Mouse (Mus musculus) left cerebral cortex, adult 11 months (tissue): Measurements from ENCODE around the gene Gse1.

Experiments
- DNase-seq: peaks from one replicate; pipeline ENCODE4 v3.0.0; 2022; ENCODE audit warnings: low spot score

Gse1 gene

DNA sequence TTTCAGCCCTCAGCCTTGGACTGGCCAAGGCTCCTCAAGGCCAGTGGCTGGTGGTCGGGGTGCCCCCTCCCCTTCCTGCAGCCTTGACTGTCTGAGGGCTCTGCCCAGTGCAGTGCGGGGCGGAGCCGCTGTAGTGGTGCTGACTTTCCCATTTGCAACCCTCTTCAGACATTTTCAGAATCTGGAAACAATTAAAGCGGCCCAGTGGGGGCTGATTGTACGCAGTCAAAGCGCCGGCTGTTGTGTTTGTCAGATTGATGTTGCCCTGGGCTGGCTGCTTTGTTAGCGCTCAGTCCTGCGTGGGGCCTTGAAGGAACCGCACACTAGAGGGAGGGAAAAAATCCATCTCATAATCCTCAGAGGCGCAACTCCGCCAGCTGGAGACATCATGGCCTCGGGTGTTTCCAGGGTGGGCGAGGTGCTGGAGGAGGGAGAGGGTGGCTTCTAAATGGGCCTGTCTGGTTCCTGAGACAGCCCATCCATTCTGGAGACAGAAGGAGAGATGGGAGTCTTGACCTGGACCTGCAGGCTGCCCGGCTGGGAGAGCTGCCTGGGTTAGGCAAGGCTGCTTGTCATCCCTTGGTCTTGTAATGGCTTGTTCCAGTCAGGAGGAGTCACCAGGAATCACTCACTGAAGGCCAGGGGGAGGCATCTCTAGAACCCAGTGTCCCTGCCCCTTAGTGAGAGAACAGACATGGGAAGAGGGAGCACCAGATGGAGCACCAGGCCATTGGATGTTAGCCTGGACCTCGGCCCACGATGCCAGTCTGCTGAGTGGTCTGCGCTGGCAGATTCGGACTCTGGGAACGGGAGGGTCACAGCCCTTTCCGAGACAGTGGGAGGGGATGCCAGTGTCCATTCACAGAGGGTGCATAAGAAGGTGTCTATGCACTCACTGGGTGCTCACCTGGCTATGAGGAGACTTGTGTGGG lies 70.6 kb downstream of the Gse1 start:
- DNase-seq: no peak

DNA sequence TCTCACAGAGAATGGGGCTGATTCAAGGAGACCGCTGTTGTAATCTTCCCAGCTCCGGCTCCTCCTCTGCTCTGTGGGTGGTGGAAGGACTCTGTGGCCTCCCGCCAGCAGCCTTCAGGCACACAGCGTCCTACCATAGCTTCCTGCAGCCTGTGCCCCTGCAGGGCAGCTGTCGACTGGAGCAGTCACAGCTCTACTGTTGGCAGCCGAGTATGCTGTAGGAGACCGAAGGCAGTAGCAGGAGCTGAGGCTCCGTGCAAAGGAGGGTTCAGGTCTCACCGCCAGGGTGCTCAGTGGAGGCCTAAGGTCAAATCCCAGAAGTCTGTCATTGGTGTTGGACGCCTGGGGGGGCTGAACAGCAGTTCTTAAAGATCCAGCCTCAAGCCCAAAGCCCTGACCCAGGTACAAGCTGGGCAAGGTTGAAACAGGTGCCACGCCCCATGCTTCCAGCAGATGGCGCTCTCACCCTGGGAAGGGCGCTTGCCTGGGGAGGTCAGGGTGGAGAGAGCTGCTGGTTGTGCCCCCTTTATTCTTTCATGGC lies 72.4 kb downstream of the Gse1 start:
- DNase-seq: no peak

DNA sequence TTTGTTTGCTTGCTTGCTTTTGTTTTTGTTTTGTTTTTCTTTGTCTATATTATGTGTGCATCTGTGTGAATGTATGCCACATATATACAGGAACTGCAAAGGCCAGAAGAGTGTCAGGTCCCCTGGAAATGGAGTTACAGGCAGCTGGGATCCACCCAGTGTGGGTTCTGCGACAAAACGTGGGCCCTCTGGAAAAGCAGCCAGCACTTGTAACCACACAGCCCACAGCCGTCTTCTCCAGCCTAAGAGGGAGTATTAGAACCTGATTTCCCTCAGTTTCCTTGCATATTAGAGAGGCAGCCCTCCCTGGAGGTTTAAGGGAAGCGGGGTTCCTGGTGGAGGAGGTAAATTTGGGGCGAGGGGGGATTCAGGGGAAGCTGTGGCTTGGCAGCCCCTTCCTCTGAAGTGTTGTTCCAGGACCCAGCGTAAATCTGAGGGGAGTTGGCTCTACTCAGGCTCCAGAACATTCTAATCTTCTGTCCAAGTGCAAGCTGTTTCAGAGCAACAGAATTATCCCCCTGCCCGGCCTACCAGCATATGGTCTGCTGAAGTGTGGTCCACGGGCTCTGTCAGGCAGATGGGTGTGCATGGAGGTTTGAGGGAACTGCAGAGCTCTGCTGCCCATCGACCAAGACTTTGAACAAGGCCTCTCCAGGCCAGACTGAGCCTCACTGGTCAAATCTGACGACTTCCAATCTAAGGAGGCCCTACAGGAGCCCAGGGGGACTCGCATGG lies 74.9 kb downstream of the Gse1 start:
- DNase-seq: no peak

DNA sequence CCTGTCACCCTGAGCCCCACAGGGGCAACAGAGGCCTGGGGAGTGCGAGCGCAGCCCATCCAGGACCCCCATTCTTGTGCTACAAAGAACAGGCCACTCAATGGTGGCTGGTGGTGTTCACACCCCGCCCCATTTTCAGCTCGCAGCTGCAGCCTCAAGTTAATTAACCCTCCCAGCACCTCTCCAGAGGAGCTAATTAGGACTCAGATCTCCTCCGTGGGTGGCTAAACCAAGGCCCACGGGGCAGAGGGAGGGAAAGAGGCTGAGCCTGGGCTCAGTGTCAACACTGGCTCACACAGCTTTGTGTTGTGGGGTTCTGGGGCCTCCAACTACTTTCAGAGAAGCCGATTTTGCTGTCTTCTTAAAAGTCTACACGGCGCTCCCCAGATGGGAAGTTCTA lies 75.8 kb downstream of the Gse1 start:
- no peak for DNase-seq

DNA sequence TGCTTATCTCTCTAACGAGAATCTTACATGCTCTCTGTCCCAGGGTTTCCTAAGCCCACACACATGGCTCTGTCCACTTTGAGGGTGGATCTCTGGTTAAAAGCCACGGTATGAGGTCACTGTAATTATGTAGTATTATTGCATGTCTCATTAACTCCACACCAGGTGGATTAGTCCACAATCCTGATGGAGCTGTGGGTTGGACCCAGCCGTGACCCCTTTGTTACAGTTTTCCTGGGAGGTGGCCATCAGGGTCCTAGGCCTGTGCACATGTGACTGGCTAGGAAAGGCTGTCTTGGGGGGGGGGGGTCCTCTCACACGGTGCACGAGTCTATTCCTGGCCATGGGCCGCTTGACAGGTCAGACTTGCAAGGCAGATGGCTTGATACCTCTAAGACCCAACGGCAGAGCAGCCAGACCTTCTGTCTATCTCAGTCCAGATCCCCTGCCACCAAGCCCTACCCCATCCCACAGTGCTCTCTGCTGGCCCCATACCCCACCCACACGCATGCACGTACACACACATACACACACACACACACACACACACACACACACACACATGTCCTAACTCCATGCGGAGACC lies 77.6 kb downstream of the Gse1 start:
- no peak for DNase-seq

DNA sequence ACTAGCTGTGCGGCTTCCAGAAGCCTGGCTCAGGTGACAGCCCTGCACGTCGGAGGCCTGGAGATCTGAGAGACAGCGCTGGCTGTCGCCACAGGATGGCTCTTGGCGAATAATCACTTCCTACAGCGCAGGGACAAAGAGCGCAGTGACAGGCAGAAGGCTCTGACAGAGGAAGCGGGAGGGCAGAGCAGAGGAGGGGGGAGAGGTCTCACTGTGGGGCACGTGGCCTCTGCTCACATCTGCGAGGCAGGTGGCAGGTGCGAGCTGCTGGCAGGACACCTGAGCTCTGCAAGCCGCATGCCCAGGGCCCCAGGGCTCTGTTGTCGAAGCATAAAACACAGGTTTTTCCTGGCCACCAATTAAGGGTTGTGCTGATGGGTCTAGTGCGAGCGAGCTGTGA lies 78.8 kb downstream of the Gse1 start:
- DNase-seq: no peak

DNA sequence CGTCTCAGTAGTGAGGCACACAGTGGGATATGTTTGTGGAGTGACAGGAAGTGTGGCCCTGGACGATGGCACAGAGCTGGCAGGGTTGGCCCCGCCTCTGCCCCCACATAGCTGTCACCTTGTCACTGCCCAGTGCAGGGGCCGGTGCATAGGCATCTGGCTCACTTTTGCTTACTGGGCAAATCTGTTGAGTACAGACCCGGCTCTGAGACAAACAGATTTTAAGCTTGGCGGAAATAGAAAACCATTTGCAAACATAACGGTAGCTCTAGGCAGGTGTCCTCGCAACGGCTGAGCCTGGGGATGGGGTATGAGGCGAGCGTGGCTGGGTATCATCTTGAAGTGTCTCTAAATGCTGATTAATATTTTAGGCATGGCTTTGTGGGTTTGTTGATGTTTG lies 79.3 kb downstream of the Gse1 start:
- DNase-seq: no peak

DNA sequence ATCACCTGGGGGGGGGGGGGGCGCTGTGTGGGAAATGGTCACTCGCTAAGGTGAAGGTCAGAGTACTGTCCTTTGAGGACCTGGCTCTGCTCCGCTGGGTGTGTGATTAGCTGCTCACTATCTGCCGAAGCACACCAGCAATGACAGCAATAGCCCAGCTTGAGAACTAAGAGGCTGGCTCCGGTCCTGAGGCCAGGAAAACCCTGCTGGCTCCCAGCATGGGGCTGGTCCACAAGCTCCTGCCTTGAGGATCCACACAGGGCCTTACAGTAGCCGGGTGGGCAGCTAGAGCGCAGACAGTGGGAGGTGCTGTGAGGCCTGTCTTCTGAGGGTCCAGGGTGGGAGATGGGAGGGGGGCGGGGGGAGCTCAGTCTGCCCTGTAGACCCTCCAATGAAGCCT lies 79.9 kb downstream of the Gse1 start:
- no peak for DNase-seq

DNA sequence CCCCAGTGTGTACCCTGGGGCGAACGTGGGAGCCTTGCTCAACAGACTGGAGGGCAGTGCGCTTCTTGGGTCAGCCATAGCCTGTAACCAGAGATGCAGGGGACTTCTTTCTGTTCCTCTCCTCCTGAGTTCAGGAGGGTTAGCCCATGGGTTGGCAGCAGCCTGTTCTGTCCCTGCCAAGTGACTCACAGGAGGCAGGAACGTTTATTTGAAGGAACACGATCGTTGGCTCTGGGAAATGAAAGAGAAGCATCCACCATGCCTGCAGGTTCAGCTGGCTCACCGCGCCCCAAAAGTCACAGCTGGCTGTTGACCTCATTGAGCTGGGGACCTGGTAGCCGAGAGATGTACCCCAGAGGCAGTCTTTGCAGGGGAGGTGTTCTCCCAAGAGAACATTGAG lies 80.3 kb downstream of the Gse1 start:
- DNase-seq: no peak

DNA sequence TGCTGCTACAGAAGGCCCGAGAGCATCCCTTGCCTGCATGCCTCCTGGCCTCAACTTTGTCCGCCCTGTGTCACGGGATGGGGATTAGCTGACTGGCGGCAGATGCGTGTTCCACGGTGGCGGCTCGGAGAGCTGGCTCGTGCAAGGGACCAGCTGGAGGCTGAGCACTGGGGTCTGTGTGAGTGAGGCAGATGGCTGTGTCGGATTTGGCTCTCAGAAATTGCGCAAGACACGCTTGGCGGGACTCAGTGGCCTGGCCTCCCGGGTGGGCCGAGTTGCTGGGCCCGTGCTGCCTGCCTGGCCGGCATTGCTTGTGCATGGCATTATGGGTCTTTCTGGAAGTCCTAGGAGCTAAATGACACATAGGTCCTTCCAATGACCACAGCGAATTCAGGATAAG lies 81.1 kb downstream of the Gse1 start:
- DNase-seq: no peak

DNA sequence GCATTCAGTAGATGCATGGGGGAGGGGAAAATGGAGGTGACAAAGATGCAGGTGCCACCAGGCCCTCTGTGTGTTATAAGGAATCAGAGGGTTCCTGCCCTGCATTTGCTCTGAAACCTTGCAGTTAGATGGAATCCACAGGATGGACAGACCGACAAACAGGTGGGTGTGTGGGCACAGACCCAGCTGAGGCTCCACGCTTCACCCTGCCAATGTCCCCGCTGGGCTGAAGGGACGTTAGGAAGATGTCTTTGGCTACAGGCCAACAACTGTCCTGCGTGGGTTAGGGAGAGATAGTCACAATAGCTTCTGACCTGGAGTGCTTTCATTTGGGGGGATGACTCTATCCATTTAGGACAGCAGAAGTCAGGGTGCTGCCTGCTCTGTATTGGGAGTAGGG lies 81.8 kb downstream of the Gse1 start:
- no peak for DNase-seq

DNA sequence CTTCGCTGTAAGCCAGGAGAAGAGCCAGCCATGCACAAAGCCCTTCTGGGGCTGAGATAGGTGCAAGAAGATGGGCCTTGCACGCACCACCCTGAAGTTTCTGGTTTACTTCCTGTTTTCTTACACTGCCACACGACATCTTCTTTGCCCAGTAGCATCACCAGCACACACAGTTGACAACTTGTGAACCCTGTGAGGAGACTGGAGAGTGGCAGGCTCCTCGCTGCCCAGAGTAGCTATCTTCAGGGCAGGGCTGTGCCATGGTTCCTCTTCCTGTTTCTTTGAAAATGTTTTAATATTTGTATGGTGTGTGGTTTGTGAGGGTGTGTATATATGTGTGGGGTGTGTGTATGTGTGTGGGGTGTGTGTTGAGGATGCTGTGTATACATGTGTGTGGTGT lies 84.2 kb downstream of the Gse1 start:
- DNase-seq: no peak

DNA sequence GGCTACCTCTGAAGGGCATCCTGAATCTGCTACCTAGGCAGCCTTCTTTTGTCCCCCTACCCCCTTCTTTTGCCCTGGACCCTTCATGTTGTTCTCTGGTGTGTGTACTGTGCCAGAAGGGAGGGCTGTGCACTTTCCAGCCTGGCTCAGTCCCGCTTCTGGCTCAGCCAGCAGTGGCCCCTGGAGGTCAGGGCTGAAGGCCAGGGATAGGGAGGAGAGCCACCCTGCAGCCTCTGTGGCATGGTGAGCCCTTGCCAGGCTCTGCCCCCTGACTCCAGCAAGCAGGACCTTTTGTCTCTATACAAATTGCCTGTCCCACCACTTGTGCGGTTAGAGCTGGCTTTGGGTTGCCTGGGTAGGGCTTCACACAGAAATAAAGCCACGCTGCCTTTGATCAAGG lies 85.4 kb downstream of the Gse1 start:
- DNase-seq: no peak

DNA sequence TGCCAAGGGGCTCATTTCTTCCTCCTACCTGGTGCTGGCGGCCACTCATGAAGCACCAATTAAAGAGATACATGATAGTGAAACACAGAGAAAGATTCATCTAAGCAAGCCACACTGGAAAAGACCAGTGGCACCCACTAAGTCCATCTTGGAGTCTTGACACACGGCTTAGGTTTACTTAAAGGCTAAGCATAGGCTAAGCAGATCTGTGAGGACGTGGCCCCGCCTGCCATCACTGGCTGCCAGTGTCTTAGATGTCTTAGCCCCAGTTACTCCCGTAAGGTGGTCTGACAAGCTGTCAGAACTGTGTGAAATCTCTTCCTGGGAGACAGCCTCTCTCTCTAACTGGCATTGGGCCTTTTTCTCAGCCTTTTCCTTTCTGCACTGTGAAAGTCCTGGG lies 86.7 kb downstream of the Gse1 start:
- no peak for DNase-seq

DNA sequence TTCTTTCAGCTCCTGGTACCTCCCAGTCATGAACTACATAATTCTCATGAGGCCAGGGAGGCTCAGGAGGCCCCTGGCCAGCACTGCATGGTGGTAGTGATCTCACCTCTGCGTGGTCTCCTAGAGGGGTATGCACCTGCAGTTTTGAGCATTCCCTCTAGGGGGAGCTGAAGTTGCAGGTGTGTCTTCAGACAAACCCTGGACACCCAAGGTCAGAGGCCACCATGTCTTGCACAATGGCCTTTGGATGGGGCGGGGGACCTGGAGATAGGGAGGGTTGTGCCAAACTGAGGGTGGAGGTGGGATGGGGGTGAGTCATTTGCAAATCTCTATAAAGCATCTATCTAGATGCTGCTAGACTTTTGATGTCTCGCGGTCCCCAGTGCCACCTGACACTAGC lies 87.4 kb downstream of the Gse1 start:
- DNase-seq: no peak

DNA sequence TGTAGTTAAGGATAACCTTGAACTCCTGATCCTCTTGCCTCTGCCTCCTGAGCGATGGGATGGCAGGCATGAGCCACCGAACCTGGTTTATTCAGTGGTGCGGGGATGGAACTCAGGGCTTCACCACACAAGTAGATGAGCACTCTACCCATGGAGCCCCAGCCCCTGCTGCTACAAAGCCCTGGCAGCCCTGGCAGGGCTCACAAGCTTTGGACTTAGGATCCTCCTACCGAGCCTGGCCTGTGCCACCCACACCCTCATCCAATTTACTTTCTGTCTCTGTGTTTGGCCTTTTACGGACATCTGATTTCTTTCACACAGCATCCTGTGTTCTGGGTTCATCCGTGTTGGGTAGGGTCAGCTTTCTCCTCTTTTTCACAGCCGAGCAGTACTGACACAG lies 88.5 kb downstream of the Gse1 start:
- DNase-seq: no peak

DNA sequence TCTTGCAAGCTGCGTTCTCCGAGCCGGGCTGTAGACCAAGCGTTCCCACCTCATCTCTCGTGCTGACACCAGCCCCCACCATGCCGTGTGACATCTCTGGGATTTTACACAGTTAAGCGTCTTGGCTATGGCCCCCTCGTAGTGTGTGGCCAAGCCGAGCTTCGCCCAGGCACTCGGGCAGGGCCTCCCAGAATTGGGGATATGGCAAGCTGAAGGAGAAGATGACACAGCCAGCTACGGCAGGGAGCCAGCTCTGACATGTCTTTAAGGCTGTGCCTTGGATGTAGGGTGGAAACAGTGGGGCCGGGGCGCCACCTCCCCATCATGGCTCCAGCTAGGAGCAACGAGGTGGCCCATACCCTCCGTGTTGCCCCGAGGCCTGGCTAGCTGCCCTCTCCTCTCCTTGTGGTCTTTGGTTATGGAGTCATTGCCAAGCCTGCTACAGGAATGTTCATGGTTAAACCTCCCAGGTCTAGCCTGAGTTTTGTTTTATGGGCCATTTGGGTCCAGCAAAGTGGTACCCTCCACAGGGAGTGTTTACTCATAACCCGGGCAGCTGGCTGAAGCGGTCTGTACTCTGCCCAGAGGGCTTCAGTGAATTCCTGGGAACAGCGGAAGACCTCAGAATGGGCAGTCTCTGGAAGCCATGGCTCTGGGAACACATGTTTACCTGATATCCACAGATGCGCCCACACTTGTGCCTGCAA lies 89.0 kb downstream of the Gse1 start:
- DNase-seq: no peak

DNA sequence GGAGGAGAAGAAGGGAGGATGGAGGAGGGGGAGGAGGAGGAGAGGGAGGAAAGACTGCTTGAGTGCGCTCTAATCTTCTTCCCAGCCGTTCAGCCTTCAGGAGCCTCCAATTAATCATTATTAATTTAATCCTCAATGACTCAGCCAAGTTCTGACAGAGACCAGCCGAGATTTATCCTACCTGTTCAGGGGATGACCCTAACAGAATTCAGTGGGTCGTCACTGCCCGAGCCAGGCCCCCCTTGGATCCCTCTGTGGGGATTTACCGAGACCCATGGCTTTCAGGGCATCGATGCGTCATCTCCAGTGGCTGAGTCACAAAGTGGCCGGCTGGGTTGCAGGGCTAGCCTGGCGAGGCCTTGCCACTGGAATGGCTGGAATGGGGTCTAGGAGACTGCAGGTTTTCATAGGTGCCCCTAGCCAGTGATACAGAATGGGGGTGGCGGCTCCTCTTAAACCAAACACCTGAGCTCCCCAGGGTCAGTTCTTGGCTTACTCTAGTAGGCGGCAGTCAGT lies 90.3 kb downstream of the Gse1 start:
- DNase-seq: no peak

DNA sequence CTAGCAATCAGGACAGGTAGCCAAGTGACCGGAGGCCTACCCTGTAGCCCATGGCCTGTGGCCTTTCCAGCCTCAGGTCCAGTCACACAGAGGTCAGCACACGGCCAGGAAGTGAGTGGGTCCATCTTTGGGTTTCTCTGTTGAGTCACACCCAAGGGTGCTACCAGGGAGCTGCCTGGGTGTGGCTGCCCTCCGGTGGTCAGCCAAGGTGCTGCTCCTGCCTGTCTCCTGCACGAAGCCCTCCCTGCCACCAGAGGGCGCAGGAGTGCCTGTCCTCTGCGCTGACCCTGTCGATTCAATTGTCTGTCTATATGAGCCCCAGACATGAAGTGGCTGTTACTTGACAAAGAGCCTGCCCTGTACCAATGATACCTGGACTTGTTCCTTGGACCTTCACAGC lies 91.2 kb downstream of the Gse1 start:
- DNase-seq: peak; percentile 56

DNA sequence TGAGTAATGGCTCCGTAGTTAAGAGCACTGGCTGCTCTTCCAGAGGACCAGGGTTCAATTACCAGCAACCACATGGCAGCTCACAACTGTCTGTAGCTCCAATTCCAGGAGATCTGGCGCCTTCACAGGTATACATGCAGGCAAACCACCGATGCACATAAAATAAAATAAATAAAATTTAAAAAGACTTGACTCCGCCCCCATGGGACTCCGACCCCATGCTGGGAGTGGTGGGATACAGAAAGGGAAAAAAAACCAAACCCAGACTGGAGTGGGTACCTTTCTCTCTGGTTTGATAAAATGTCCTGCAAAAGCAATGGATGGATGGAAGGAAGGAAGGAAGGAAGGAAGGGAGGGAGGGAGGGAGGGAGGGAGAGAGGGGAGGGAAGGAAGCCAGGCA lies 91.9 kb downstream of the Gse1 start:
- DNase-seq: no peak

DNA sequence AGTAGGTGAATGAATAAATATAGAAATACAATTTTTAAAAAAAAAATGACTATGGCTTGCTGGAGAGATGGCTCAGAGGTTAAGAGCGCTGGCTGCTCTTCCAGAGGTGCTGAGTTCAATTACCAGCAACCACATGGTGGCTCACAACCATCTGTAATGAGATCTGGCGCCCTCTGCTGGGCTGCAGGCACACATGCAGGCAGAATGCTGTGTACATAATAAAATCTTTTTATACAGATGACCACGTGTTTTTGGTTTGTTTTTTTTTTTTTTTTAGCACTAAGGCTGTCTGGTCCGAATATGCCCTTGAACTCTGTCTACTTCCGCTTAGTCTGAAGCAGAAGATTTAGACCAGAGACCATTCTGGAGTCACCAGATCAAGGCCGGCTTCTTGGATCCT lies 93.5 kb downstream of the Gse1 start:
- DNase-seq: no peak

DNA sequence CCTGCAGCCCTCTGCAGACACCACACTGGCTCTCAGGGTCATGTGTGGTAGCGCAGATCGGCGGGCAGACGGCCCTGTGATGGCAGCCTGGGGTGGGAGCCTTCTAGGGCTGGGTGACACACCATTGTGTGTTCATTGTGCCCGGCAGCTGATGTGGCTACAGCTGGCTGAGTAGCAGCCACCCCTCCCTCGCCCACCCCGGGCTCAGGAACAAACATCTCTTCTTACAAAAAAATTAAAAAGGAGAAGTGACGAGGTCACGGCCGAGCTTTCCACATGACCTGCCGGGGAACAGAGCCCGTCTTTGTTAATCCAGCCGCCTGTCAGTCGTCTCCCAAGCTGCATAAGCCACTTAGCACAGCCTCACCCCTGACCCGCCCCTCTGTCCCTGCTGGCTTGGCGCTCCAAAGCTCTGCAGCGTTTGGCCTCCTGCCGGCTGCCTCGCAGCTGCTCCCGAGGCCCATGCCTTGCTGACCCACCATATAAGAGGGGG lies 94.7 kb downstream of the Gse1 start:
- peak; percentile 76 for DNase-seq
